Mouse (Mus musculus) mature B cell (primary cell): ENCODE measurements around the gene Auts2.

Experiments
- in situ Hi-C: fragments of 300-500 bp; cut with MboI; formaldehyde crosslinking; loops from 2 replicates; pipeline ENCODE4 v1.14.3; 2019

Gene Auts2

GRCm38 (mm10) chr5:131613301-131613700 is 929.8 kb downstream of the Auts2 start:
- in situ Hi-C loops: no loop called here

- in situ Hi-C loops: no loop called here
Observed at GRCm38 (mm10) chr5:131610702-131611101, 932.4 kb downstream of the Auts2 start.

GRCm38 (mm10) chr5:131606786-131607185 is 936.4 kb downstream of the Auts2 start:
- in situ Hi-C loops: no loop called here

GRCm38 (mm10) chr5:131601934-131602692 is 941.0 kb downstream of the Auts2 start:
- in situ Hi-C loops: no loop called here

DNA sequence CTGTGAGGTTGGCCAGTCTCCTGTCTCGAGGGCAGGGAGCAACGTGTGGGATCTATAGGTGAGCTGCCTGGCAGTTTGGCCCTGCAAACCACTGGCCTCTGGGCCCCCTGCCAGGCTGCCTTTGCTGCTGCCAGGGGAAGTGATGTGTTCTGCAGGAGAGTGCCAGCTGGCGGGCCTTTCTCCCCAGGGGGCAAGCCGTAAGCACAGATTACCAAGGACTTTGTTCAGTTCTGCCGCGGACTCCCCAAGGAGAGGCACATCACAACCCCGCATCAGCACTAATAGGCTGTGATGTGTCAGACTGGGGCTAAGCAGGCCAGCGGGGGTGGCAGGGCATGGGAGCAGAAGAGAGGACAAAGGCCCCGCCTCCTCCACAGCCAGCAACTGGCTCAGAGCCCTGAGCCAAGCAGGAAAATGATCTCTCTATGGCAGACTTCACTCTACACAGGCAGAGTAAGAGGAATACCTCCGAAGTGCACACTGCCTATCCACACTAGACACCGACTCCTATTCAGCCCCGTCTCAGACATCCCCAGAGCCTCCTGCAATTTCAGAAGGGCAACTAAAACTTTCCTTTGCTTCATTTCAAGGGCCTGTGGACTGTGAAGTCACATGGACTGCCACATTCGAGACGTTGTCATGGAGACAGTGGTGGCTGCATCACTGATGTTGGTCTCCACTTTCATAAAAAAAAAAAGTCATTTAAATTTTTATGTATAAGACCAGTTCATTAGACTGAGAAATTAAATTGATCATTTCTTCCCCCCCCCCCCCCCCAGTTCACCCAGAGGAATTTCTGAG is 942.6 kb downstream of the Auts2 start:
- in situ Hi-C loops: no loop called here

- in situ Hi-C loops: no loop called here
Observed at GRCm38 (mm10) chr5:131597503-131597902, 945.6 kb downstream of the Auts2 start.

GRCm38 (mm10) chr5:131596591-131596990 is 946.6 kb downstream of the Auts2 start:
- in situ Hi-C loops: no loop called here

DNA sequence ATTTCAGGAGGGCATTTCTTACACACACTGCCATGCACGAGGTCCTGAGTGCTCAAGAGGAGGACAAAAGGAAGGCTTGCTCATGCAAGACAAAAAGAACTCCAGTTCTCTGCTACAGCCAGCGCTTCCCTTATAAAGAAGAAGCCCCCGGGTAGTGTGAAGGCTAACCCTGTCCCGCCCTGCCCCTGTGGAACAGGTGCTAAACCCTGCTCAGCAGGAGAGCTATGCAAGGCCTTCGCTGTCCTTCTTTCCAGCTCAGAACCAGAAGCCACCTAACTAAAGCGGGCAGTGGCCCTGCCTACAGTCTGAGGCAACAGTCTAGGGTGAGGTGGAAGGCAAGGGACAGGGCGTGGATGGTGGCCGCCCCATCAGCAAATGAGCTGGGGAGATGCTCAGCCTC is 947.4 kb downstream of the Auts2 start:
- in situ Hi-C loops: no loop called here

GRCm38 (mm10) chr5:131594597-131594996 is 948.5 kb downstream of the Auts2 start:
- in situ Hi-C loops: no loop called here

DNA sequence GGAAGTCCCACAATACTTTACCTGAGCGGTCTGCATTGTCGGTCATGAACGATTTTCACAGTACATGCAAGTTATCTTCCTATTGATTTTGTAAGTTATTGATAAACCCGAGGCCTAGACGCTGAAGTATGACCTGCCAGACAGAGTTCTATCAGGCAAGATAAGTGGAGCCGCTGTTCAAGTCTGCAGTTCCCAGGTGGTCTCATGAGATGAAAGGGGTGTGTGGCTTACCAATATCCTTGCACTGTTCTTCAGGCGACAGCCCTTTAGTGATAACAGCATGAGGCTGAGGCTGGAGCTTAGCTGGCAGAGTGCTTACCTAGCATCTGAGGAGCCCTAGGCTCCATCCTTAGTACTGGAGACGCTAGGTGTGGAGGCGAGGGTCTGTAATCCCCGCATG is 949.9 kb downstream of the Auts2 start:
- in situ Hi-C loops: no loop called here

GRCm38 (mm10) chr5:131589948-131590467 is 953.1 kb downstream of the Auts2 start:
- in situ Hi-C loops: no loop called here

- in situ Hi-C loops: no loop called here
Observed at GRCm38 (mm10) chr5:131586332-131586700, 956.8 kb downstream of the Auts2 start.

DNA sequence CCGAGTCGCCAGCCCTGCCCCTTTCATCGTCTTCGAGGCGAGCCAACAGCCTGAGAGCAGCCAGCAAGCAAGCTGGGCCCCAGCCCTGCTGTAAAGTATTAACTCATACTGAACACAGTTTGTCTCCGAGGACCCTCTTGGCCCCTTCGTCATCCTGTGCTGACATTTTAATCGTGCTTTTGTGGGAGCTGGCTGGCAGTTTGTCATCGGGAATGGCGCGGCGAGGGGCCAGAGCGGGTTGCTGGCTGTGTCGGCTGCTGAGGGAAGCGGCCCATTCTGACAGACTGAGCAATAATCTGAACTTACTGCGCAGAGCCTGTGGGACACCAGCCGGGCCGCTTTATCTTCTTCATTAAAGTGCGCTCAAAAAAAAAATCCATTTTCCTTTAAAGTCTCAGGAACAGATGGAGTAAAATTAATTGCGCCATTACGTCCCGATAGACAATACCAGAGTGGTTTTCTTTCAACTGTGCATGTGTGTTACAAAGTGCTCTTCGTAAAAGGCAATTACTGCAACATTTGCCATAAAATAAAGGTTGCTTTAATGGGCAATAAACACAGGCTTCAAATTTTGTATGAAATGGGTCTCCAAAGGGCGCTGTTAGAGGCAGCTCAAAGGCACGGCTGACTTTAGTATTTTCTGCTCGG is 957.3 kb downstream of the Auts2 start:
- in situ Hi-C loops: no loop called here

DNA sequence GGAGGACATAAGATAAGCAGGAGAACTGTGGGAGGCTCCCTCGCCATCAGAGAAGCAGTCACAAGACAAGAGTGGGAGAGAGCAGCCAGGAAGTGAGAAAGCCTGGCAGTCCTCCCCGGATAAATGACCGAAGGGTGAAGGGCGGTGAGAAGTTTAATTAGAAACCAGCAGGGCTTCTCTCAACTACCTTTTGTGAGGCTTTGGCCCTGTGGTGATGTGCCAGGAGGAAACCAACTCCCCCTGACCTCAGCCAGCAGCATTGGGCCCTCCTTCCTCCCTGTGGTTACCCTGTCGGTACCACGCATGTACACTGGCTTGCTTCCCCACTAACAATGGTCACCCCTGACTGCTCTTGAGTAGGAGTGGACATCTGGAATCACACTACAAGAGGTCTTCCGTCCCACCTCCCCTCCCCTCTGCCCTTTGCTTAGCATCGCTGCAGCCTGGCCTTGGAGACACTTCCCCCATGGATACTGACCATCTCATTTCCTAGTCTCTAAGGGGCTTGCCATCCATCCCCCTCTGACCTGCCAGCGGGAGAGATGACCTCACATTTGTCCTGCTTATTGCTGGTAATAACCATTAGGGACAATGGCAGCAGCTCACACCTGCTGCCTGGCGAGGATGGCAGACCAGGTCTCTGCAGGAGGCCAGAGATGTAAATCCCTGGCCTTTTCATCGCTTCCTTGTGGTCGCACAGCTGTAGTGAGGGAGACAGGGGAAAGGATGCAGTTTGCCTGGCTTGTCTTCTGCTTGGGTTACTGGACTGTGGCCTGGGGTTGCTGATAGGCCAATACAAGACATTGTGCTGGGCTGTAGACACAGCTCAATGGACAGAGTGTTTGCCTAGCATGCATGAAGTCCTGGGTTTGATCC is 958.6 kb downstream of the Auts2 start:
- in situ Hi-C loops: no loop called here

DNA sequence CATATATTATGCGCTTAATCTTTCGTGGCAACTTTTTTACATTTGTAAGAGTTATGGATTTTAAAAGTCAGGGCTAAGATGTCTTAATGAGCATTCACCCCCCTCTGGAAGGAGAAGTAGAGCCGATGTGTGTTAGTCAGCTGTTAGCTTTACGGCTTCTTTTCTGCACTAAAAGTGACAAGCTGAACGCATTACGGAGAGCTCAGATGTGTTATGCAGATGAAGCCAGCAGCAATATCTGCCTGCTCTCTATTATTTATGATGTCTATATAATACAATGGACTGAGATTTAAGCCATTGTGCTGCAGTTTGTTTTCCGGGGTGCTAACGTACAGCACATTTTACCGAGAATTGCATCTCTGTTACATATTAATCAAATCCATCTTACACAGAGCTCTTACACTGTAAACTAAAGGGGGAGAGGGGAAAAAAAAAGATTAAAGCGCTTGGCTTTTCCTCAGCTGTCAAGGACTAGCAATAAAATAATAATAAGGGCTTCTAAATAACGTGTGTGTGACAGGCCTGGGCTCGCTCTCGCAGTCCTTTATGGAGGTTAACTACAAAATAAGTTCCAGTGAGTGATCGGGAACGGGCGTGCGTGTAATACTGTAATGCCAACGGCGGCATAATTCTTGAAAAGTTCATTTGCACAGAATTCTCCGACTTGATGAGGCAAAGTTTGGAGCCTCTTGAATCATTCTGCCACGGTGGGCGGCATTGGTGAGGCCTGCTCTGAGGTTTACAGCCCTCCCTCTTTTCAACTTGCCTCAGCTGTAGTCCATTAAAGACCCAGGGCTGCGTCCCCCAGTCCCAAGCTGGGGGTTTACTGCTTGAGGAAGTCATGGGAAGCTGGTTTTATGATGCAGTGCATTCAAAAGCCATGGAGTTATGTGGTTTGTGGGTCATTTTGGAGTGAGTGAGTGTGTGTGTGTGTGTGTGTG is 961.8 kb downstream of the Auts2 start:
- in situ Hi-C loops: no loop called here

DNA sequence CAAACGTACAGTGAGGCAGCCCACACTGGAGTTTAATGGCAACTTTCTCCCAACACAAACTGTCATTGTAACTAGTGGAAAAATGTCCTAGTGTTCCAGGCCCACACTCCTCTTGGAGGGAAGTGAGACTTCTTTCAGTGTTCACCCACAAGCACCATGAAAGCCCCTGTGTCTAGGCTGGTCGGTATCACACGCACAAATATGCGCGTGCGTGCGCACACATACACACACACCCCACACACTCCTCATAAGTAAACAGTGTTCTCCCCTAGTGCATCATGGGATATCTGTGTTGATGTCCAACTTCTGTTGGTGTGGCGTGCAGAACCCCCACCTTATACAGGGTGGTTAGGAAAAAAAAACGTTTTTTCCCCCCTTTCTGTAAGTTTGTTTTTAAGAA is 964.4 kb downstream of the Auts2 start:
- in situ Hi-C loops: no loop called here

DNA sequence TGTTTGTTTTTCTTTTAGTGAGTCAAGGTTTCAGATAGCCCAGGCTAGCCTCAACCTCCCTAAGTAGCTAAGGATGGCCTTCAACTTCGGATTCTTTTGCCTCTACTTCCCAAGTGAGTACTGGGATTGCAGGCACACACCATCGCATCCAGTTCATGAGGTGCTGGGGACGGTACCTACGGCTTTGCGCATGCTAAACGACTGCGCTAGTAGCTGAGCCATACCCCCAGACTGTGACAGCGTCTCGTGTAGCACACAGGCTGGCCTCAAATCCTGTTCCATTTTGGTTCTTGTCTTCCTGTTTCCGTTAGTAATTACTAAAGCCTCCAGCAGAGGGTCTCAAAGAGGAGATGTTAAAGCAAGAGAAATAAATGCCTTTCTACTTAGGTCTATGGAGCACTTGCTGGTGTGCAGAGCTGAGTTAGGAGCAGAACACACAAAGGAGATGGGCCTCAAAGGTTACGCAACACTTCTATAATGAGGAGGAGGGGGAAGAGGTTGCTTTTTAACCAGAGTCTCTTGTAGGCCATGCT is 967.3 kb downstream of the Auts2 start:
- in situ Hi-C loops: no loop called here

DNA sequence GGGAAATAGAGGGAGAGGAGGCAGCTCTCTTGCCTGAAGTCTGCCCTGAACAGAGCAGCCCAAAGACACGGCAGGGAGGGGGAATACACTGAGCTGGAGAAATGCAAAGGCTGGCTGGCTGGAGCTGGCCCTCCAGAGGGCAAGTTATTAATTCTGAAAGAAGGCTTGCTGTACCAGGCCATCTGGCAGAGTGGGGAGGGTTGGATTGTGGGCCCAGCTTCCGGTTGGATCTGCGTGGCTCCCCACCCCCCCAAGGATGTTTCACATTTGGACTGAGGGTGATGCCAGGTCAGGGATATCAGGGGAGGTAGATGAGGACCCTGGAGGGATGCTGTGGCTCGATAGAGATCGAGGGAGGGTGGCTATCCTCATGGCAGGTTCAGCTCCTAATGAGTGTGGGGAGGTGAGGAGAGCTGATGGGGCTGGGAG is 968.0 kb downstream of the Auts2 start:
- in situ Hi-C loops: no loop called here

DNA sequence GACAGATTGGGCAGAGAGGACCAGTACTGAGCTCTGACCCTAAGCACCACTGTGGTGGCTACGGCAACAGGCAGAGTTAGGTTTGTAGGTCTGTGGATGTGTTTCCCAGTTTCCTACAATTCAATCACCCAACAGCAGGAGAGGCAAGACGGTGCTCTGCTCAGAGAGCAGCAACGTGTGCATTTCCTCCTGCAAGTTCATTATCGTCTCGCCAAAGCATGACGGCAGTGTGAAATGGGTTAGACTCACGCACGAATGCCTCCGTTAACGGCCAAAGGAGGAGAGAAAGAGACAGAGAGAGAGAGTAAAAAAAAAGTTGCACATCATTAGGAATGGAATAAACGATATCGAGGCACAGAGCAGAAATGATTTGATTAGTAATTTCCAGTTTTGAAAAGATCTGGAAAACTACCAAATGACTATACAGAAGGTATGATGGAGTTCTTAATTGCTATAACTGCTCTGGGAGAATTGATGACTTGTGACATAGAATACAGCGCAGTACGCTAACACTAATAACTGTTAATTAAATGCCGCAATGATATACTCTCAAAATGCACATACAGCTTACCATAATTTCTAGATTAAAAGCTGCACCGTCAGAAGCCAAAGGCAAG is 968.6 kb downstream of the Auts2 start:
- in situ Hi-C loops: no loop called here
